Mouse (Mus musculus) MEL (cell line): Measurements from ENCODE around the gene Fbh1. TPM values are rescaled to one million over a fixed set of nuclear protein-coding genes. Genes with fewer than 3 reads are reported as not detected.

Experiments
- DNase-seq: peaks from one replicate; pipeline ENCODE4 v3.0.0; 2011; ENCODE audit warnings: low read depth, low spot score
- H3K27ac ChIP-seq: 2 replicates; pipeline ENCODE4 v1.5.1; 2012; ENCODE audit warnings: low read depth, mild to moderate bottlenecking, control low read depth, low read length, moderate library complexity; ENCODE audit not compliant: control insufficient read depth
- H3K27me3 ChIP-seq, 2 experiments: fragments of 150-350 bp in 1 of 2; sonication (generic) in 1 of 2; 2 replicates each; pipeline ENCODE4 v1.6.1; 2012; ENCODE audit warnings: low read length in 2 of 2, mild to moderate bottlenecking in 2 of 2, improper control_type of control experiment in 1 of 2, moderate library complexity in 1 of 2; ENCODE audit not compliant: insufficient read depth in 2 of 2, control insufficient read depth in 1 of 2
- H3K36me3 ChIP-seq, 2 experiments: 2 replicates each; pipeline ENCODE4 v1.6.1; 2012 to 2014; ENCODE audit warnings: low read length in 2 of 2, improper control_type of control experiment in 1 of 2, inconsistent platforms in 1 of 2, mild to moderate bottlenecking in 1 of 2; ENCODE audit not compliant: insufficient read depth in 2 of 2, control insufficient read depth in 1 of 2
- H3K4me1 ChIP-seq, 2 experiments: fragments of 150-350 bp in 1 of 2; sonication (generic) in 1 of 2; 2 replicates each; pipeline ENCODE4 v1.6.1; 2012; ENCODE audit warnings: low read length in 2 of 2, improper control_type of control experiment in 1 of 2, mild to moderate bottlenecking in 1 of 2; ENCODE audit not compliant: insufficient read depth in 2 of 2, control insufficient read depth in 1 of 2
- H3K4me3 ChIP-seq, 2 experiments: fragments of 150-350 bp in 1 of 2; sonication (generic) in 1 of 2; 2 replicates each; pipeline ENCODE4 v1.5.1; 2012; ENCODE audit warnings: low read depth in 2 of 2, low read length in 2 of 2, mild to moderate bottlenecking in 2 of 2, moderate library complexity in 2 of 2, control low read depth in 1 of 2, improper control_type of control experiment in 1 of 2; ENCODE audit not compliant: control insufficient read depth in 1 of 2, insufficient read depth in 1 of 2
- H3K79me2 ChIP-seq: 2 replicates; pipeline ENCODE4 v1.6.1; 2012; ENCODE audit warnings: mild to moderate bottlenecking, low read length, moderate library complexity; ENCODE audit not compliant: control insufficient read depth, poor library complexity, insufficient read depth
- H3K9ac ChIP-seq: 2 replicates; pipeline ENCODE4 v1.6.1; 2012; ENCODE audit warnings: low read depth, mild to moderate bottlenecking, control low read depth, low read length, moderate library complexity; ENCODE audit not compliant: control insufficient read depth, poor library complexity, severe bottlenecking
- H3K9me3 ChIP-seq: fragments of 150-350 bp; sonication (generic); replicated peaks from 2 replicates; pipeline ENCODE4 v1.6.1; 2012; ENCODE audit warnings: mild to moderate bottlenecking, low read length, improper control_type of control experiment, moderate library complexity; ENCODE audit not compliant: insufficient read depth
- CHD1 ChIP-seq: IDR thresholded peaks from 2 replicates; pipeline ENCODE4 v1.6.1; 2012; ENCODE audit warnings: low read depth, mild to moderate bottlenecking, inconsistent platforms, low read length, improper control_type of control experiment
- CHD2 ChIP-seq: IDR thresholded peaks from 2 replicates; pipeline ENCODE4 v1.6.1; 2011; ENCODE audit warnings: low read length, improper control_type of control experiment
- E2F4 ChIP-seq: IDR thresholded peaks from 2 replicates; pipeline ENCODE4 v1.6.1; 2011; ENCODE audit warnings: low read depth, low read length, improper control_type of control experiment, borderline replicate concordance
- ELF1 ChIP-seq: IDR thresholded peaks from 2 replicates; pipeline ENCODE4 v1.6.1; 2014; ENCODE audit warnings: low read depth, mild to moderate bottlenecking, inconsistent platforms, low read length, improper control_type of control experiment, moderate library complexity
- EP300 ChIP-seq, 2 experiments: IDR thresholded peaks; 2 replicates each; pipeline ENCODE4 v1.6.1; 2011; ENCODE audit warnings: improper control_type of control experiment in 2 of 2, low read length in 2 of 2, low read depth in 1 of 2, mild to moderate bottlenecking in 1 of 2
- GABPA ChIP-seq: IDR thresholded peaks from 2 replicates; pipeline ENCODE4 v1.6.1; 2012; ENCODE audit warnings: low read depth, mild to moderate bottlenecking, inconsistent platforms, low read length, improper control_type of control experiment, moderate library complexity
- GATA1 ChIP-seq: IDR thresholded peaks from 2 replicates; pipeline ENCODE4 v1.6.1; 2011; ENCODE audit warnings: low read depth, low read length, improper control_type of control experiment
- KAT2A ChIP-seq: conservative IDR thresholded peaks from 2 replicates; pipeline ENCODE4 v1.6.1; 2012; ENCODE audit warnings: low read depth, low read length, improper control_type of control experiment, inconsistent platforms
- MAX ChIP-seq: IDR thresholded peaks from 2 replicates; pipeline ENCODE4 v1.6.1; 2011; ENCODE audit warnings: low read length, improper control_type of control experiment
- MAZ ChIP-seq: IDR thresholded peaks from 2 replicates; pipeline ENCODE4 v1.6.1; 2012; ENCODE audit warnings: low read depth, mild to moderate bottlenecking, inconsistent platforms, low read length, improper control_type of control experiment
- MEF2A ChIP-seq: IDR thresholded peaks from 2 replicates; pipeline ENCODE4 v1.6.1; 2014; ENCODE audit warnings: low read depth, mild to moderate bottlenecking, inconsistent platforms, low read length, improper control_type of control experiment; ENCODE audit not compliant: poor library complexity, insufficient replicate concordance, severe bottlenecking; ENCODE audit errors: extremely low read depth
- MXI1 ChIP-seq: IDR thresholded peaks from 2 replicates; pipeline ENCODE4 v1.6.1; 2011; ENCODE audit warnings: mild to moderate bottlenecking, low read depth, low read length, improper control_type of control experiment
- MYB ChIP-seq: IDR thresholded peaks from 2 replicates; pipeline ENCODE4 v1.6.1; 2011; ENCODE audit warnings: mild to moderate bottlenecking, low read depth, low read length, improper control_type of control experiment
- MYC ChIP-seq: IDR thresholded peaks from 2 replicates; pipeline ENCODE4 v1.6.1; 2011; ENCODE audit warnings: low read depth, mild to moderate bottlenecking, low read length, improper control_type of control experiment, moderate library complexity
- NELFE ChIP-seq: IDR thresholded peaks from 2 replicates; pipeline ENCODE4 v1.6.1; 2011; ENCODE audit warnings: low read depth, low read length, improper control_type of control experiment
- POLR2A ChIP-seq, 2 experiments: IDR thresholded peaks; 2 replicates each; pipeline ENCODE4 v1.6.1; 2011 to 2012; ENCODE audit warnings: low read length in 2 of 2, mild to moderate bottlenecking in 2 of 2, control low read depth in 1 of 2, improper control_type of control experiment in 1 of 2, low read depth in 1 of 2, moderate library complexity in 1 of 2; ENCODE audit not compliant: control insufficient read depth in 1 of 2, insufficient read depth in 1 of 2, poor library complexity in 1 of 2
- POLR2AphosphoS5 ChIP-seq: IDR thresholded peaks from 2 replicates; pipeline ENCODE4 v1.6.1; 2012; ENCODE audit warnings: low read depth, borderline replicate concordance, mild to moderate bottlenecking, inconsistent platforms, low read length, moderate library complexity, mixed read lengths
- SIN3A ChIP-seq: IDR thresholded peaks from 2 replicates; pipeline ENCODE4 v1.6.1; 2012; ENCODE audit warnings: low read length, improper control_type of control experiment, inconsistent platforms
- USF1 ChIP-seq: IDR thresholded peaks from 2 replicates; pipeline ENCODE4 v1.6.1; 2014; ENCODE audit warnings: low read depth, mild to moderate bottlenecking, inconsistent platforms, low read length, improper control_type of control experiment, moderate library complexity
- ZKSCAN1 ChIP-seq: IDR thresholded peaks from 2 replicates; pipeline ENCODE4 v1.6.1; 2012; ENCODE audit warnings: low read depth, mild to moderate bottlenecking, inconsistent platforms, low read length, improper control_type of control experiment, moderate library complexity
- ZMIZ1 ChIP-seq: IDR thresholded peaks from 2 replicates; pipeline ENCODE4 v1.6.1; 2012; ENCODE audit warnings: low read depth, mild to moderate bottlenecking, inconsistent platforms, low read length, improper control_type of control experiment, moderate library complexity
- polyA plus RNA-seq, 2 experiments: library from polyadenylated mRNA; stranded (reverse) in 1 of 2; unstranded in 1 of 2; fragments of >175 nt in 1 of 2; fragments of >200 nt in 1 of 2; gene quantifications; 2 replicates each; pipeline versions ENCODE4 v1.2.1 to v1.2.4; 2012; ENCODE audit warnings: low replicate concordance in 2 of 2, low read depth in 1 of 2; ENCODE audit not compliant: insufficient read length in 2 of 2, insufficient read depth in 1 of 2, missing spikeins in 1 of 2
- total RNA-seq: library from RNA; depleted of rRNA; stranded (reverse); fragments of 300-350 nt; gene quantifications from 2 replicates; pipeline ENCODE4 v1.2.3, GENCODE M21; 2012

Gene Fbh1
- total and polyA plus RNA-seq, 3 experiments: 34.9 to 44.9 TPM; not detected in 1

GRCm38 (mm10) chr2:11778087-11778823 is 873 bp upstream of the Fbh1 start (continued):
- TF ChIP-seq E2F4 (no peak), GABPA (no peak), MYB (no peak), POLR2A (IDR thresholded peaks at IDR 0.05; ENCODE audit: control insufficient read depth in 1 of 2, insufficient read depth in 1 of 2, low read depth in 1 of 2, low read length in 2 of 2, poor library complexity in 1 of 2) (peak; percentile 56 to 66; a peak in 3 of 4 replicates)

GRCm38 (mm10) chr2:11776415-11776814 is 967 bp downstream of the Fbh1 start:
- peak overlapping the region; percentile 29 for H3K27ac ChIP-seq
- H3K4me1 ChIP-seq: peaks cover 0 to 10% of the 10 kb centered on the region in 2 experiments; a peak in 1 of 4 replicates
- DNase-seq: peak; percentile 49
- TF ChIP-seq KAT2A: no peak
- 0 out of 2 replicates have a peak, but pooled peaks have one; percentile 8 for TF ChIP-seq MAX
- TF ChIP-seq MXI1: peak; percentile 71
- peak; percentile 58; the same call in 1 of the 2 replicates for TF ChIP-seq MYC
- no peak for TF ChIP-seq ZKSCAN1
- TF ChIP-seq GATA1: 0 out of 2 replicates have a peak, but pooled peaks have one; percentile 17
- TF ChIP-seq USF1: peak; percentile 54; the same call in 1 of the 2 replicates
- no peaks in the 10 kb centered on the region for H3K27me3 ChIP-seq
- H3K79me2 ChIP-seq: peaks cover 24% of the 10 kb centered on the region
- no peaks in the 10 kb centered on the region for H3K9me3 ChIP-seq
- peaks cover 0 to 7% of the 10 kb centered on the region in 2 experiments; a peak in 2 of 4 replicates for H3K36me3 ChIP-seq
- peak overlapping the region; percentile 71 to 92 for H3K4me3 ChIP-seq
- peak overlapping the region; percentile 89 for H3K9ac ChIP-seq

- Histone ChIP-seq H3K79me2 (peaks cover 26% of the 10 kb centered on the region), H3K27me3 (no peaks in the 10 kb centered on the region), H3K36me3 (peaks cover 0 to 7% of the 10 kb centered on the region in 2 experiments; a peak in 2 of 4 replicates), H3K9ac (no peak overlapping the region), H3K9me3 (no peaks in the 10 kb centered on the region), H3K4me1 (peaks cover 0 to 10% of the 10 kb centered on the region in 2 experiments; a peak in 1 of 4 replicates), H3K27ac (no peak overlapping the region), H3K4me3 (no peak overlapping the region)
- no peak for TF ChIP-seq MEF2A
- no peak for TF ChIP-seq NELFE
- no peak for TF ChIP-seq ZMIZ1
- no peak for TF ChIP-seq MYB
- no peak for TF ChIP-seq POLR2AphosphoS5
- TF ChIP-seq CHD2: no peak
- TF ChIP-seq CHD1: no peak
- TF ChIP-seq SIN3A: no peak
- TF ChIP-seq MAZ: no peak
- TF ChIP-seq MYC: no peak
- TF ChIP-seq MXI1: no peak
- no peak for TF ChIP-seq ELF1
- no peak for TF ChIP-seq ZKSCAN1
- no peak for TF ChIP-seq GATA1
- no peak for TF ChIP-seq EP300 (IDR thresholded peaks at IDR 0.05; ENCODE audit: low read depth in 1 of 2, low read length in 2 of 2)
- DNase-seq: no peak
Measured at GRCm38 (mm10) chr2:11775121-11775520, 2.3 kb downstream of the Fbh1 start.
